Mouse (Mus musculus): ENCODE data around the gene Slc38a11. TPM values are rescaled to one million over a fixed set of nuclear protein-coding genes. Genes with fewer than 3 reads are reported as not detected.

Gene Slc38a11
- polyA plus RNA-seq, 1 experiment: 0.05 TPM

DNA sequence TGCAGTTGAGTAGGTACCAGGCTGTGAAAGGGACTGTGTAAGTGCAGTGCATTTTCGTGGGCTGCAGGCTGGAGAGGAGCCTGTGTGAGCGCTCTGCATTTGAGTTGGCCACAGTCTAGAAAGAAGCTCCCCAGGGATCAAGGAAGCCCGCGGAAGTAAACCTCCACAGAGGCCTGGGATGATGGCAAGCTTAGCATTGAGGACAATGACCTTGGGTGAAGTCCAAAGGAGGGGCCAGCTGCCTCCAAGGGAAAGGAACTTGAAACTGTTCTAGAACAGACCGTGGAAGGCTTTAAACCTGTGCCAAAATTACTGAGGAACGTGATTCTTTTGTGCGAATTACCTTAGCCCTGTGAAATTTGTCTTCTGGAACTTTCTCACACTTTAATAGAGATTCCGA is 69.7 kb downstream of the Slc38a11 start:
- DNase-seq (ENCODE audit: low read depth in 1 of 2, low spot score in 2 of 2): no peak
- no peak overlapping the region for H3K4me3 ChIP-seq (ENCODE audit: extremely low read depth, insufficient read depth, insufficient read length)
- TF ChIP-seq CTCF (IDR thresholded peaks at IDR 0.05; ENCODE audit: extremely low read depth, insufficient read depth, insufficient read length, insufficient replicate concordance) (no peak), POLR2A (IDR thresholded peaks at IDR 0.05; ENCODE audit: low read depth, low read length) (no peak)
- H3K27me3 ChIP-seq (ENCODE audit: control insufficient read depth, insufficient read depth, low read length): no peaks in the 10 kb centered on the region
- no peaks in the 10 kb centered on the region for H3K36me3 ChIP-seq (ENCODE audit: control insufficient read depth, insufficient read depth, low read length)
- 74% methylated on average over 8 of the region's 8 CpGs for WGBS
- H3K27ac ChIP-seq (ENCODE audit: insufficient read depth, low read length): no peak overlapping the region
- H3K4me1 ChIP-seq (ENCODE audit: control insufficient read depth, insufficient read depth, insufficient read length): peaks cover 8% of the 10 kb centered on the region

DNA sequence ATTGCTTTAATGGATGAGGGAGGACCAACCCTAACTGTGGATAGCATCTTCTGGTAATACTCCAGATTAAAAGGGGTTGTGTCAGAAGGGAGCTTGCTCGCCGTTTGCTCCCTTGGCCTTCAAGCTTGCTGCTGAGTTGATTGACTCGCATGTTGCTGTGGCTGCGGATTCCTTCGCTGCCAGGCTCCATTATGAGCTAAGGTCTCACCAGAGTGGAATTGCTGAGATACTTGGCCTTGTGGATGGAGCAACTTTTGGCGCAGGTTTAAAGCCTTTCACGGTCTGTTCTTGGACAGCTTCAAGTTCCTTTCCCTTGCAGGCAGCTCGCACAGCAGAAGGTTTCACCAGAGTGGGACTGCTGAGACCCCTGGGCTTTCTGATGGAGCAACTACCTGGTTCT is 70.4 kb downstream of the Slc38a11 start:
- no peaks in the 10 kb centered on the region for H3K36me3 ChIP-seq (ENCODE audit: control insufficient read depth, insufficient read depth, low read length)
- H3K4me3 ChIP-seq (ENCODE audit: extremely low read depth, insufficient read depth, insufficient read length): no peak overlapping the region
- H3K27me3 ChIP-seq (ENCODE audit: control insufficient read depth, insufficient read depth, low read length): no peaks in the 10 kb centered on the region
- DNase-seq (ENCODE audit: low read depth in 1 of 2, low spot score in 2 of 2): no peak
- peaks cover 8% of the 10 kb centered on the region for H3K4me1 ChIP-seq (ENCODE audit: control insufficient read depth, insufficient read depth, insufficient read length)
- WGBS: 90% methylated on average over 8 of the region's 8 CpGs
- TF ChIP-seq POLR2A (IDR thresholded peaks at IDR 0.05; ENCODE audit: low read depth, low read length) (no peak), CTCF (IDR thresholded peaks at IDR 0.05; ENCODE audit: extremely low read depth, insufficient read depth, insufficient read length, insufficient replicate concordance) (no peak)
- no peak overlapping the region for H3K27ac ChIP-seq (ENCODE audit: insufficient read depth, low read length)

DNA sequence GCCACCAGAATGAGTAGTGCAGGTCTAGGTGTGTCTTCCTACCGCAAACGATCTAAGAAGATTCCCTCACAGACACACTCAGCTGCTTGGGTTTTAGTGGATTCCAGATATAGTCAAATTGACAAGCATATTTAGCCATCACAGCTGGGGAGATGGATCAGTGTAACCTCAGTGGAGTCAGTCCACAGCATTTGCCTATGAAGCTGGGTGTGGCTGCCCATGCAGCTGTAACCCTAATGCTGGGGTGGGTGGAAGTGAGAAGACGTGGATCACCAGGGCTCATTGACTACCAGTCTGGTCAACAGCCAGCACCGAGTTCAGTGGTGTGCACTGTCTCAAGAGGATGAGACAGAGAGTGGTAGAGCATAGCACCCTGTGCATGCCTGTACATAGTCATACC is 74.1 kb downstream of the Slc38a11 start:
- 41% methylated on average over 4 of the region's 4 CpGs for WGBS
- Histone ChIP-seq H3K36me3 (ENCODE audit: control insufficient read depth, insufficient read depth, low read length) (no peaks in the 10 kb centered on the region), H3K27me3 (ENCODE audit: control insufficient read depth, insufficient read depth, low read length) (no peaks in the 10 kb centered on the region), H3K4me3 (ENCODE audit: extremely low read depth, insufficient read depth, insufficient read length) (no peak overlapping the region), H3K27ac (ENCODE audit: insufficient read depth, low read length) (no peak overlapping the region), H3K4me1 (ENCODE audit: control insufficient read depth, insufficient read depth, insufficient read length) (peaks cover 8% of the 10 kb centered on the region)
- DNase-seq (ENCODE audit: low read depth in 1 of 2, low spot score in 2 of 2): peak in 1 of 2 experiments; percentile 14
- TF ChIP-seq CTCF (IDR thresholded peaks at IDR 0.05; ENCODE audit: extremely low read depth, insufficient read depth, insufficient read length, insufficient replicate concordance) (no peak), POLR2A (IDR thresholded peaks at IDR 0.05; ENCODE audit: low read depth, low read length) (no peak)

DNA sequence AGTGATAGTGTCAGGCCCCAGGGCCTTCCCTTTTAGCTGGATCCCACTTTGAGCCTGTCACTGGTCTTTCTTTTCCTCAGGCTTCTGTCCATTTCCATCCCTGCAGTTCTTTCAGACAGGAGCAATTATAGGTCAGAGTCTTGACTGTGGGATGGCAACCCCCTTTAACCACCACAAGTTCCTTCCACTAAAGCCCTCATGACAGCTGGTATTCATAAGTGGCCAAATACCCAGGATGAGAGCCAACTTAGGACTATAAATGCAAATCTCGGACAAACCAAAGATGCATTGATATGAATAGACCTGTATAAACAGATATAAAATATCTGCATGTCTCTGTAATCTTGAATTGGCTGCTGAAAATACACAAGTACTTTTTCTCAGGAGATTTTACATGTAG is 75.1 kb downstream of the Slc38a11 start:
- 89% methylated on average over 1 of the region's 1 CpGs for WGBS
- Histone ChIP-seq H3K27me3 (ENCODE audit: control insufficient read depth, insufficient read depth, low read length) (no peaks in the 10 kb centered on the region), H3K27ac (ENCODE audit: insufficient read depth, low read length) (no peak overlapping the region), H3K4me3 (ENCODE audit: extremely low read depth, insufficient read depth, insufficient read length) (no peak overlapping the region), H3K36me3 (ENCODE audit: control insufficient read depth, insufficient read depth, low read length) (no peaks in the 10 kb centered on the region), H3K4me1 (ENCODE audit: control insufficient read depth, insufficient read depth, insufficient read length) (peaks cover 8% of the 10 kb centered on the region)
- no peak for TF ChIP-seq CTCF (IDR thresholded peaks at IDR 0.05; ENCODE audit: extremely low read depth, insufficient read depth, insufficient read length, insufficient replicate concordance)
- no peak for TF ChIP-seq POLR2A (IDR thresholded peaks at IDR 0.05; ENCODE audit: low read depth, low read length)
- no peak for DNase-seq (ENCODE audit: low read depth in 1 of 2, low spot score in 2 of 2)

DNA sequence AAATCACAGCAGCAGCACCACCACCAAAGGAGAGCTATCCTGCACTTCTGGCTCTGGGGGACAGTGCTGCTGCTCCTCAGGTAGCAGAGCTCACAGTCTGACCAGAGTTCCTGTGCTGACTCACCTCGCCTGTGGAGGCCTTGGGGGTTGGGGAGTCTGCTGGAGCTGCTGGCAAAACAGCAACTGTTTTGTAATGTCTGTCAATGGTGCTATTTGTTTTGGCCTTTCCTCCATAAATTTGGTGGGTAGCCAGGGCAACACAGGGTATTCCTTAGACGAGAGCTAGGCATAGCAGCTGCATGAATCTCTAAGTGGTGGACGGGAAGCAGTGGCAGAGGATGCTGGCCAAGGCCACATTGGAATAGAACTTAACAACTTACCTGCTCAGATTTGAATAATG is 78.5 kb downstream of the Slc38a11 start:
- Histone ChIP-seq H3K36me3 (ENCODE audit: control insufficient read depth, insufficient read depth, low read length) (no peaks in the 10 kb centered on the region), H3K27ac (ENCODE audit: insufficient read depth, low read length) (no peak overlapping the region), H3K4me3 (ENCODE audit: extremely low read depth, insufficient read depth, insufficient read length) (no peak overlapping the region), H3K4me1 (ENCODE audit: control insufficient read depth, insufficient read depth, insufficient read length) (peaks cover 11% of the 10 kb centered on the region), H3K27me3 (ENCODE audit: control insufficient read depth, insufficient read depth, low read length) (no peaks in the 10 kb centered on the region)
- no peak for DNase-seq (ENCODE audit: low read depth in 1 of 2, low spot score in 2 of 2)
- WGBS: 84% methylated on average over 3 of the region's 3 CpGs
- TF ChIP-seq CTCF (IDR thresholded peaks at IDR 0.05; ENCODE audit: extremely low read depth, insufficient read depth, insufficient read length, insufficient replicate concordance) (no peak), POLR2A (IDR thresholded peaks at IDR 0.05; ENCODE audit: low read depth, low read length) (no peak)

DNA sequence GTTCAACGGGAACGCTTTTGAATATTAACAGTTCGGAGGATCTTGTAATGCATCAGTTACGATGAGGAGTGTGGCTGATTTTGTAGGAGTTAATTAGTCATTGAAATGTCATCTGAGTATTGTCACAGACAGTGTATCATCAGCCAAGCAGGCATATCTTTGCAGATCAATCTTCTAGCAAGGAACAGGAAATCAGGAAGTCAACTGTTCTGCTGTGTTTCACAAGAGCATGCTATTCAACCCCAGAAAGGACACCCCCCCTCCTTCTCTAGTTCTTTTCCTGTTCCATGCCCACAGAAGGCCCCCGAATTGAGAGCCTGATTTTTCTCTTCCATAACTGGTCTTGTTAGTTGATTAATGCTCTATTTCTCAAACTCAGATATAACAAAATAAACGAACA is 80.9 kb downstream of the Slc38a11 start:
- H3K27me3 ChIP-seq (ENCODE audit: control insufficient read depth, insufficient read depth, low read length): no peaks in the 10 kb centered on the region
- 67% methylated on average over 6 of the region's 6 CpGs for WGBS
- no peak overlapping the region for H3K27ac ChIP-seq (ENCODE audit: insufficient read depth, low read length)
- no peak overlapping the region for H3K4me3 ChIP-seq (ENCODE audit: extremely low read depth, insufficient read depth, insufficient read length)
- peaks cover 9% of the 10 kb centered on the region; the same call in 1 of the 2 replicates for H3K4me1 ChIP-seq (ENCODE audit: control insufficient read depth, insufficient read depth, insufficient read length)
- no peak for TF ChIP-seq CTCF (IDR thresholded peaks at IDR 0.05; ENCODE audit: extremely low read depth, insufficient read depth, insufficient read length, insufficient replicate concordance)
- TF ChIP-seq POLR2A (IDR thresholded peaks at IDR 0.05; ENCODE audit: low read depth, low read length): no peak
- DNase-seq (ENCODE audit: low read depth in 1 of 2, low spot score in 2 of 2): no peak
- no peaks in the 10 kb centered on the region for H3K36me3 ChIP-seq (ENCODE audit: control insufficient read depth, insufficient read depth, low read length)

DNA sequence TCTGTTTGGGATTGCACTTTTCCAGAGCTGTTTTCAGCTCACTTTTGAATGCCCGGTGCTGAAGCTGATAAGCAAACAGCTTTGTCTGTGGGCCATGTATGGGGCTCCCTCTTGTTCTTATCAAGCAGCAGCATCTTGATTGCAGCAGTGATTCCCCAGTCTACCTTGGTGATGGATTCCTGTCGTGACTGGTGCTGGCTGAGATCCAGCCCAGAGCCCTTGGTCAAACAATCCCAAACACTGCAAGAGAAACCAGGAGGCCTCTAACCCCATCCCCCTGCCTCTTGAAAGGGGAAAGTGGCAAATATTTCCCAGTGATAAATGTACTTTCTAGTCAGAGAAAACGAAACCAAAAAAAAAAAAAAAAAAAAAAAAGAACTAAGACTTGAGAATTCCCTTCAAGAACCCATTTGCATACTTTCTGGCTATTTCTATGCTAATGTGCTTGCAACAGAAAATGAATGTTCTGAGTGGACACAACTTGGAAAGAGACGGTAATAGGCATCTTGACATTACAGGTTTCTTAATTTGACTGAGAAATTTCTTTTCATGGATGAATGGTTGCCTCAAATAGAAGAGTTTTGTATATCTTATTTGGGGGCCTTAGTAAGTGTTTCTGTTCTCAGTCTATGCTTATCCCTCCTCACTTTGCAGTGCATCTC is 84.7 kb downstream of the Slc38a11 start:
- WGBS: 16% methylated on average over 4 of the region's 4 CpGs

More for the DNA sequence above, 84.7 kb downstream of the Slc38a11 start:
- H3K4me3 ChIP-seq (ENCODE audit: extremely low read depth, insufficient read depth, insufficient read length): 0 out of 2 replicates have a peak overlapping the region, but pooled peaks have one; percentile 13
- H3K27ac ChIP-seq (ENCODE audit: insufficient read depth, low read length): peak overlapping the region; percentile 60
- DNase-seq (ENCODE audit: low read depth in 1 of 2, low spot score in 2 of 2): no peak
- peaks cover 12% of the 10 kb centered on the region; the same call in 1 of the 2 replicates for H3K4me1 ChIP-seq (ENCODE audit: control insufficient read depth, insufficient read depth, insufficient read length)
- no peaks in the 10 kb centered on the region for H3K36me3 ChIP-seq (ENCODE audit: control insufficient read depth, insufficient read depth, low read length)
- H3K27me3 ChIP-seq (ENCODE audit: control insufficient read depth, insufficient read depth, low read length): no peaks in the 10 kb centered on the region
- TF ChIP-seq POLR2A (IDR thresholded peaks at IDR 0.05; ENCODE audit: low read depth, low read length): no peak
- TF ChIP-seq CTCF (IDR thresholded peaks at IDR 0.05; ENCODE audit: extremely low read depth, insufficient read depth, insufficient read length, insufficient replicate concordance): no peak

Data from spleen, adult 2 months (tissue).